Mouse (Mus musculus) kidney, postnatal 0 days (tissue): Measurements from ENCODE around the gene Fgfr2. TPM values are rescaled to one million over a fixed set of nuclear protein-coding genes. Genes with fewer than 3 reads are reported as not detected.
A peak's percentile ranks its signal among the peaks of the same experiment; 100 is the strongest.
"Not testable (repeated sequence)": the region's sequence is repeated elsewhere in the genome, so short reads cannot be mapped to it uniquely, and the experiment has no call there.

ENCODE experiments used
- ATAC-seq: fragments of 200-750 bp; cut with Nextera tagmentation; replicated peaks from 2 replicates; pipeline ENCODE4 v1.8.0; 2017; ENCODE audit warnings: low read depth, moderate number of reproducible peaks, moderate TSS enrichment, moderate library complexity; ENCODE audit not compliant: low FRiP score
- DNase-seq: peaks from one replicate; pipeline ENCODE4 v3.0.0-alpha.2; 2016; ENCODE audit warnings: low spot score
- H3K27ac ChIP-seq: fragments of 300-500 bp; sonication (generic); 2 replicates; pipeline ENCODE4 v1.5.1; 2014; ENCODE audit warnings: mild to moderate bottlenecking
- H3K27me3 ChIP-seq: fragments of 300-500 bp; sonication (generic); 2 replicates; pipeline ENCODE4 v1.6.1; 2014; ENCODE audit warnings: low read length, mixed read lengths; ENCODE audit not compliant: insufficient read depth
- H3K36me3 ChIP-seq: fragments of 300-500 bp; sonication (generic); 2 replicates; pipeline ENCODE4 v1.6.1; 2014; ENCODE audit warnings: low read length, mixed read lengths; ENCODE audit not compliant: insufficient read depth
- H3K4me1 ChIP-seq: fragments of 300-500 bp; sonication (generic); replicated peaks from 2 replicates; pipeline ENCODE4 v1.6.1; 2014; ENCODE audit warnings: antibody characterized with exemption, low read length, mixed read lengths; ENCODE audit not compliant: insufficient read depth
- H3K4me2 ChIP-seq: fragments of 300-500 bp; sonication (generic); 2 replicates; pipeline ENCODE4 v1.6.1; 2014; ENCODE audit warnings: mild to moderate bottlenecking, low read length, moderate library complexity, mixed read lengths
- H3K4me3 ChIP-seq: fragments of 300-500 bp; sonication (generic); replicated peaks from 2 replicates; pipeline ENCODE4 v1.5.1; 2014; ENCODE audit warnings: low read depth, low read length
- H3K9ac ChIP-seq: fragments of 300-500 bp; sonication (generic); 2 replicates; pipeline ENCODE4 v1.6.1; 2014; ENCODE audit warnings: low read depth, low read length
- H3K9me3 ChIP-seq: fragments of 300-500 bp; sonication (generic); replicated peaks from 2 replicates; pipeline ENCODE4 v1.6.1; 2016; ENCODE audit warnings: low read length, inconsistent platforms, mixed read lengths
- CTCF ChIP-seq: IDR thresholded peaks from 2 replicates; pipeline ENCODE4 v1.5.1; 2016; ENCODE audit warnings: antibody characterized with exemption, low read depth, mild to moderate bottlenecking, moderate library complexity
- WGBS: fragments of 180-500 bp; shearing (Covaris S2); extraction: QIAGEN DNeasy Blood & Tissue Kit; methylation state at CpG from one replicate; pipeline ENCODE4 v1.1.7; 2014; 5-methylcytosine and 5-hydroxymethylcytosine counted together
- polyA plus RNA-seq: library from polyadenylated mRNA; unstranded; fragments of >200 nt; fragmentation: Nextera tagmentation; extraction: Ambion mirVana; gene quantifications from 2 replicates; pipeline ENCODE4 v1.2.1, GENCODE M21; 2015

Fgfr2 gene
- polyA plus RNA-seq, 1 experiment from 2014 or later: 79.8 TPM

GRCm38 (mm10) chr7:132506226-132506625 is 616.9 kb downstream of the Fgfr2 start:
- ATAC-seq: no peak
- no peak for TF ChIP-seq CTCF
- Histone ChIP-seq H3K4me1 (no peaks in the 10 kb centered on the region; the same call in 1 of the 2 replicates), H3K27ac (no peak overlapping the region), H3K27me3 (no peaks in the 10 kb centered on the region), H3K9me3 (no peaks in the 10 kb centered on the region), H3K4me2 (no peak overlapping the region), H3K4me3 (no peak overlapping the region), H3K36me3 (no peaks in the 10 kb centered on the region), H3K9ac (no peak overlapping the region)
- no peak for DNase-seq
- 23% methylated on average over 5 of the region's 5 CpGs for WGBS

GRCm38 (mm10) chr7:132502445-132502844 is 620.7 kb downstream of the Fgfr2 start:
- not testable (repeated sequence) for H3K4me2 ChIP-seq, H3K36me3 ChIP-seq, H3K27ac ChIP-seq, H3K9ac ChIP-seq, H3K27me3 ChIP-seq, DNase-seq, H3K9me3 ChIP-seq, H3K4me3 ChIP-seq, ATAC-seq, H3K4me1 ChIP-seq

GRCm38 (mm10) chr7:132497142-132497541 is 626.0 kb downstream of the Fgfr2 start:
- no peaks in the 10 kb centered on the region for H3K4me1 ChIP-seq
- no peak overlapping the region for H3K27ac ChIP-seq
- no peak for DNase-seq
- no peak overlapping the region for H3K4me2 ChIP-seq
- no peaks in the 10 kb centered on the region for H3K27me3 ChIP-seq
- ATAC-seq: no peak
- WGBS: 94% methylated on average over 3 of the region's 3 CpGs
- TF ChIP-seq CTCF: no peak
- H3K36me3 ChIP-seq: no peaks in the 10 kb centered on the region
- no peaks in the 10 kb centered on the region for H3K9me3 ChIP-seq
- no peak overlapping the region for H3K4me3 ChIP-seq
- no peak overlapping the region for H3K9ac ChIP-seq

- no peak for TF ChIP-seq CTCF
- no peaks in the 10 kb centered on the region for H3K4me1 ChIP-seq
- no peak overlapping the region for H3K27ac ChIP-seq
- H3K4me2 ChIP-seq: no peak overlapping the region
- WGBS: 35% methylated on average over 4 of the region's 4 CpGs
- ATAC-seq (no peak), DNase-seq (no peak)
- H3K27me3 ChIP-seq: no peaks in the 10 kb centered on the region
- no peak overlapping the region for H3K9ac ChIP-seq
- H3K4me3 ChIP-seq: no peak overlapping the region
- H3K9me3 ChIP-seq: no peaks in the 10 kb centered on the region
- H3K36me3 ChIP-seq: no peaks in the 10 kb centered on the region
These were observed 628.9 kb downstream of the Fgfr2 start for GRCm38 (mm10) chr7:132494263-132494662.

GRCm38 (mm10) chr7:132493632-132494031 is 629.5 kb downstream of the Fgfr2 start:
- H3K4me2 ChIP-seq: no peak overlapping the region
- ATAC-seq (no peak), DNase-seq (no peak)
- no peaks in the 10 kb centered on the region for H3K9me3 ChIP-seq
- no peak overlapping the region for H3K9ac ChIP-seq
- no peak overlapping the region for H3K27ac ChIP-seq
- TF ChIP-seq CTCF: no peak
- H3K36me3 ChIP-seq: no peaks in the 10 kb centered on the region
- H3K4me1 ChIP-seq: no peaks in the 10 kb centered on the region
- H3K27me3 ChIP-seq: no peaks in the 10 kb centered on the region
- no peak overlapping the region for H3K4me3 ChIP-seq
- WGBS: 78% methylated on average over 3 of the region's 3 CpGs

- DNase-seq (no peak), ATAC-seq (no peak)
- Histone ChIP-seq H3K27me3 (no peaks in the 10 kb centered on the region), H3K9ac (no peak overlapping the region), H3K36me3 (no peaks in the 10 kb centered on the region), H3K9me3 (no peaks in the 10 kb centered on the region), H3K4me3 (no peak overlapping the region), H3K27ac (no peak overlapping the region), H3K4me1 (no peaks in the 10 kb centered on the region), H3K4me2 (no peak overlapping the region)
- TF ChIP-seq CTCF: no peak
- 92% methylated on average over 7 of the region's 7 CpGs for WGBS
These were observed 631.2 kb downstream of the Fgfr2 start for GRCm38 (mm10) chr7:132491902-132492301.

GRCm38 (mm10) chr7:132487361-132487760 is 635.8 kb downstream of the Fgfr2 start:
- no peak for TF ChIP-seq CTCF
- 17% methylated on average over 6 of the region's 6 CpGs for WGBS
- Histone ChIP-seq H3K4me1 (no peaks in the 10 kb centered on the region), H3K4me3 (no peak overlapping the region), H3K9me3 (no peaks in the 10 kb centered on the region), H3K4me2 (no peak overlapping the region), H3K9ac (no peak overlapping the region), H3K36me3 (no peaks in the 10 kb centered on the region), H3K27me3 (no peaks in the 10 kb centered on the region), H3K27ac (no peak overlapping the region)
- DNase-seq: peak; percentile 73
- no peak for ATAC-seq
